In genomic region chr2:53106056-53106455, GRCm38 (mm10) we compare ENCODE assay signal across 28 mouse cellular contexts.
DNase-seq lines count a peak whose midpoint lies in the region; ATAC-seq and TF ChIP-seq lines count a peak whose summit lies in the region.
"Had no signal": no experiment of that assay in that cellular context is flagged by ENCODE, and none has a peak within 500 bp of the region (broad histone marks: within the 10 kb centered on the region; RNA-seq: fewer than 3 reads in every experiment).

No protein-coding gene starts in this region.

- peak; percentile 73 for ATAC-seq in frontal cortex, adult (ENCODE audit: low TSS enrichment)
- peak; percentile 86 for ATAC-seq in lung, embryonic 16.5 days (ENCODE audit: low read depth)
- peak; percentile 97 for ATAC-seq in forebrain, postnatal 0 days
- ATAC-seq: CD4-positive, CD25-positive, alpha-beta regulatory T cell, adult 4 months; intestine, postnatal 0 days had no signal

- no peaks in the 10 kb centered on the region for H3K4me1 ChIP-seq in lung, embryonic 16.5 days (replicated peaks; ENCODE audit: control insufficient read depth, insufficient read depth, low read length)
- no peaks in the 10 kb centered on the region for H3K4me1 ChIP-seq in forebrain, postnatal 0 days (ENCODE audit: insufficient read depth)
- H3K4me1 ChIP-seq: heart, embryonic 13.5 days; limb, embryonic 10.5 days; limb, embryonic 15.5 days; liver, embryonic 13.5 days; midbrain, embryonic 10.5 days; neural tube, embryonic 12.5 days had no signal

- no peaks in the 10 kb centered on the region for H3K36me3 ChIP-seq in lung, embryonic 16.5 days (ENCODE audit: control insufficient read depth, insufficient read depth, low read length)
- H3K36me3 ChIP-seq in forebrain, postnatal 0 days (ENCODE audit: insufficient read depth): peaks cover 53% of the 10 kb centered on the region
- H3K36me3 ChIP-seq: liver, embryonic 13.5 days had no signal

- no peak overlapping the region for H3K9ac ChIP-seq in lung, embryonic 16.5 days (ENCODE audit: low read length)
- no peak overlapping the region for H3K9ac ChIP-seq in forebrain, postnatal 0 days
- H3K9ac ChIP-seq: heart, embryonic 13.5 days; hindbrain, embryonic 14.5 days; limb, embryonic 15.5 days; liver, embryonic 13.5 days; neural tube, embryonic 12.5 days had no signal

- TF ChIP-seq CTCF in brain, embryonic 14.5 days (IDR thresholded peaks at IDR 0.05; ENCODE audit: borderline replicate concordance, extremely low read depth, insufficient read depth, insufficient read length): no peak
- TF ChIP-seq CTCF in forebrain, postnatal 0 days (IDR thresholded peaks at IDR 0.05; ENCODE audit: low read depth): no peak

- H3K27ac ChIP-seq in lung, embryonic 16.5 days (ENCODE audit: low read length): no peak overlapping the region
- H3K27ac ChIP-seq in forebrain, postnatal 0 days (ENCODE audit: low read depth, low read length): peak overlapping the region; percentile 29; the same call in 1 of the 2 replicates
- H3K27ac ChIP-seq: heart, embryonic 13.5 days; hindbrain, embryonic 14.5 days; limb, embryonic 10.5 days; limb, embryonic 15.5 days; liver, embryonic 13.5 days; midbrain, embryonic 10.5 days; neural tube, embryonic 12.5 days had no signal

- 52% methylated on average over 7 of the region's 7 CpGs for WGBS in lung, embryonic 16.5 days
- 67% methylated on average over 7 of the region's 7 CpGs for WGBS in forebrain, postnatal 0 days

- H3K4me2 ChIP-seq in lung, embryonic 16.5 days (ENCODE audit: low read depth, low read length): no peak overlapping the region
- H3K4me2 ChIP-seq in forebrain, postnatal 0 days (ENCODE audit: low read depth): no peak overlapping the region
- H3K4me2 ChIP-seq: heart, embryonic 13.5 days; hindbrain, embryonic 14.5 days; limb, embryonic 15.5 days; liver, embryonic 13.5 days; neural tube, embryonic 12.5 days had no signal

- no peaks in the 10 kb centered on the region for H3K9me3 ChIP-seq in lung, embryonic 16.5 days (ENCODE audit: control insufficient read depth, low read length)
- no peaks in the 10 kb centered on the region for H3K9me3 ChIP-seq in forebrain, postnatal 0 days (ENCODE audit: low read length)
- H3K9me3 ChIP-seq: heart, embryonic 13.5 days; limb, embryonic 10.5 days; limb, embryonic 15.5 days; liver, embryonic 13.5 days; midbrain, embryonic 10.5 days; neural tube, embryonic 12.5 days had no signal

- DNase-seq in frontal cortex, postnatal 10 days (ENCODE audit: low spot score in 2 of 2): no peak
- DNase-seq in lung, postnatal 14 days: no peak
- peak; percentile 89 for DNase-seq in brain, embryonic 14.5 days (ENCODE audit: low read depth)
- peak; percentile 84 for DNase-seq in forebrain, postnatal 0 days
- no peak for DNase-seq in kidney, postnatal 10 days
- DNase-seq: adrenal gland, postnatal 25 days; cerebellum, adult 8-10 months; cerebellum, postnatal 36 days; gastrocnemius, postnatal 25 days; heart, adult 18-20 months; heart, postnatal 10 days; kidney, adult 9 months; kidney, postnatal 14 days; layer of hippocampus, adult 9-11 months; liver, embryonic 13.5 days; thymus, adult 2 months; thymus, postnatal 4 days had no signal

- no peak for TF ChIP-seq POLR2A in brain, embryonic 14.5 days (IDR thresholded peaks at IDR 0.05; ENCODE audit: borderline replicate concordance, extremely low read depth, insufficient read depth, insufficient read length, poor library complexity, severe bottlenecking)

- H3K4me3 ChIP-seq in lung, embryonic 16.5 days (ENCODE audit: low read length): no peak overlapping the region
- H3K4me3 ChIP-seq in forebrain, postnatal 0 days (ENCODE audit: low read depth, low read length): no peak overlapping the region
- H3K4me3 ChIP-seq: heart, embryonic 13.5 days; limb, embryonic 10.5 days; limb, embryonic 15.5 days; liver, embryonic 13.5 days; midbrain, embryonic 10.5 days; myocyte; neural tube, embryonic 12.5 days had no signal

- H3K27me3 ChIP-seq in lung, embryonic 16.5 days (ENCODE audit: control insufficient read depth, insufficient read depth, low read depth, low read length): no peaks in the 10 kb centered on the region
- H3K27me3 ChIP-seq in forebrain, postnatal 0 days (ENCODE audit: insufficient read depth, low read length): no peaks in the 10 kb centered on the region
- H3K27me3 ChIP-seq: heart, embryonic 13.5 days; limb, embryonic 15.5 days; liver, embryonic 13.5 days; neural tube, embryonic 12.5 days had no signal

Comparison
In these comparisons a context has a peak if more than half of its experiments do, and no peak if none do; other contexts are left out.
1. DNase-seq: peak in brain, embryonic 14.5 days (single experiment) and forebrain, postnatal 0 days (single experiment); none in frontal cortex, postnatal 10 days (0 of 2), lung, postnatal 14 days (single experiment) and kidney, postnatal 10 days (single experiment).
2. Peak in every context shown above with its lines, with median percentiles within 50 percentile points of each other: ATAC-seq.